Mouse (Mus musculus) heart, embryonic 10.5 days (tissue): ENCODE results near the gene Nlgn2. TPM values are rescaled to one million over a fixed set of nuclear protein-coding genes. Genes with fewer than 3 reads are reported as not detected.
A peak's percentile ranks its signal among the peaks of the same experiment; 100 is the strongest.

ENCODE experiments used
- DNase-seq: peaks from one replicate; pipeline ENCODE4 v3.0.0-alpha.2; 2017; ENCODE audit warnings: low spot score
- H3K27ac ChIP-seq: fragments of 300-500 bp; sonication (generic); 2 replicates; pipeline ENCODE4 v1.5.1; 2016; ENCODE audit warnings: mild to moderate bottlenecking
- H3K27me3 ChIP-seq: fragments of 300-500 bp; sonication (generic); 2 replicates; pipeline ENCODE4 v1.6.1; 2016; ENCODE audit warnings: mild to moderate bottlenecking; ENCODE audit not compliant: poor library complexity, insufficient read depth, severe bottlenecking
- H3K36me3 ChIP-seq: fragments of 300-500 bp; sonication (generic); 2 replicates; pipeline ENCODE4 v1.6.1; 2016; ENCODE audit warnings: mild to moderate bottlenecking, moderate library complexity
- H3K4me1 ChIP-seq: fragments of 300-500 bp; sonication (generic); 2 replicates; pipeline ENCODE4 v1.6.1; 2016; ENCODE audit warnings: mild to moderate bottlenecking
- H3K4me3 ChIP-seq: fragments of 300-500 bp; sonication (generic); 2 replicates; pipeline ENCODE4 v1.5.1; 2016; ENCODE audit warnings: mild to moderate bottlenecking, moderate library complexity
- H3K9me3 ChIP-seq: fragments of 300-500 bp; sonication (generic); 2 replicates; pipeline ENCODE4 v1.6.1; 2016; ENCODE audit warnings: mild to moderate bottlenecking, moderate library complexity
- WGBS: fragments of 180-500 bp; shearing (Covaris S2); methylation state at CpG from one replicate; pipeline ENCODE4 v1.1.7; 2016; 5-methylcytosine and 5-hydroxymethylcytosine counted together
- polyA plus RNA-seq: library from polyadenylated mRNA; unstranded; fragments of >200 nt; fragmentation: Nextera tagmentation; extraction: Ambion mirVana; gene quantifications from 2 replicates; pipeline ENCODE4 v1.2.1, GENCODE M21; 2016

The Nlgn2 gene
- polyA plus RNA-seq, 1 experiment from 2014 or later: 3.7 TPM

DNA sequence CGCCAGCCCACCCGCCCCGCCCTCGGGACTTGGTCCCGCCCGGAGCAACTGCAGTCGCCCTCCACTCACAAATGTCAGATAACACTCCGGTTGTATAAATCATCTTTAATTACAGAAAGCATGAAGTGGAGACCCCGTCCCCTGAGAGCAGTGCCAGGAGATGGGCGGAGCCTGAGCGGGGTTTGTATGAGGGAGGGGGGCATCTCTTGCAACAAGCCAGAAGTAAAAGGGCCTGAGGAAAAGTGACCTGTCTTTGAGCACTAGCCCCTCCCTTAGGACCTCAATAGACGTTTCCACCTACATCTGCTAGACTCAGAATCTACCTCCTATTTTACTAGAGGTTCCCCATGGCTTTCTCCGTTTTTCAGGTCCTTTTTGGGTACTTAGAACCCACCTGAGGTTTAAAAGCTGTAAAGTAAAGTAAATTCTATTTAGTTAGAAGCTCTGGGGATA lies 41.6 kb downstream of the Nlgn2 start:
- 2% methylated on average over 13 of the region's 13 CpGs for WGBS
- Histone ChIP-seq H3K4me3 (peak overlapping the region; percentile 65), H3K27ac (peak overlapping the region; percentile 83), H3K27me3 (peaks cover 65% of the 10 kb centered on the region), H3K4me1 (peaks cover 39% of the 10 kb centered on the region), H3K9me3 (no peaks in the 10 kb centered on the region), H3K36me3 (no peaks in the 10 kb centered on the region)
- no peak for DNase-seq

GRCm38 (mm10) chr11:69795168-69795982 lies 42.2 kb downstream of the Nlgn2 start, which contains the start of gene Chrnb1:
Gene Chrnb1 (minus strand): TSS chr11:69795943.
- 2% methylated on average over 52 of the region's 52 CpGs for WGBS
- no peaks in the 10 kb centered on the region for H3K36me3 ChIP-seq
- peaks cover 33% of the 10 kb centered on the region for H3K4me1 ChIP-seq
- peaks cover 63% of the 10 kb centered on the region for H3K27me3 ChIP-seq
- peak within 1 kb of the TSS; percentile 65 for H3K4me3 ChIP-seq
- peak within 1 kb of the TSS; percentile 83 for H3K27ac ChIP-seq
- peak; percentile 98 for DNase-seq
- no peaks in the 10 kb centered on the region for H3K9me3 ChIP-seq

DNA sequence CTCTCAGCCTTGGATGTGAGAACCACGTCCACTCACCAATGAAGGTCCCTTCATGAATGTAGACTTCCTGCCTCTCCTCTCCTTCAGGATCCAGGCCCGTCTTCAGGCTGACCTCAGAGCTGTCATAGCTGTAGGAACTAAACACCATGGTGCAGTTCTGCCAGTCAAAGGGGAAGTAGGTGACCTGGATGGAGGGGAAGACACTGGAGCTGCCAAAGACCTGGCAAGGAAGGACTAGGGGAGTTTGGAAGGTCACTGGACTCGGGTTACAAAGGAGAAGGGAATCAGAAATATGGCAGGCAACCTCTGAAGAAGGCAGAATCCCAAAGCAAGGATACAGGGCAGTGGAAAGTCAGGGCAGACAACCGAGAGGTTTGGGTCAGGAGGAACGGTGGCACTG lies 44.2 kb downstream of the Nlgn2 start:
- H3K9me3 ChIP-seq: no peaks in the 10 kb centered on the region
- H3K27ac ChIP-seq: no peak overlapping the region
- H3K36me3 ChIP-seq: no peaks in the 10 kb centered on the region
- H3K27me3 ChIP-seq: peaks cover 43% of the 10 kb centered on the region
- H3K4me1 ChIP-seq: peaks cover 26% of the 10 kb centered on the region
- DNase-seq: no peak
- no peak overlapping the region for H3K4me3 ChIP-seq
- 59% methylated on average over 5 of the region's 5 CpGs for WGBS

- no peak for DNase-seq
- H3K9me3 ChIP-seq: no peaks in the 10 kb centered on the region
- H3K36me3 ChIP-seq: no peaks in the 10 kb centered on the region
- peaks cover 23% of the 10 kb centered on the region for H3K4me1 ChIP-seq
- H3K4me3 ChIP-seq: no peak overlapping the region
- no peak overlapping the region for H3K27ac ChIP-seq
- WGBS: 71% methylated on average over 5 of the region's 5 CpGs
- H3K27me3 ChIP-seq: peaks cover 23% of the 10 kb centered on the region
Measured at GRCm38 (mm10) chr11:69791420-69791819, 46.2 kb downstream of the Nlgn2 start.

- 63% methylated on average over 5 of the region's 5 CpGs for WGBS
- H3K27ac ChIP-seq: no peak overlapping the region
- H3K27me3 ChIP-seq: peaks cover 20% of the 10 kb centered on the region
- no peaks in the 10 kb centered on the region for H3K9me3 ChIP-seq
- H3K4me1 ChIP-seq: peaks cover 20% of the 10 kb centered on the region; the same call in 1 of the 2 replicates
- no peaks in the 10 kb centered on the region for H3K36me3 ChIP-seq
- DNase-seq: no peak
- no peak overlapping the region for H3K4me3 ChIP-seq
Measured at GRCm38 (mm10) chr11:69789431-69789830, 48.2 kb downstream of the Nlgn2 start.

DNA sequence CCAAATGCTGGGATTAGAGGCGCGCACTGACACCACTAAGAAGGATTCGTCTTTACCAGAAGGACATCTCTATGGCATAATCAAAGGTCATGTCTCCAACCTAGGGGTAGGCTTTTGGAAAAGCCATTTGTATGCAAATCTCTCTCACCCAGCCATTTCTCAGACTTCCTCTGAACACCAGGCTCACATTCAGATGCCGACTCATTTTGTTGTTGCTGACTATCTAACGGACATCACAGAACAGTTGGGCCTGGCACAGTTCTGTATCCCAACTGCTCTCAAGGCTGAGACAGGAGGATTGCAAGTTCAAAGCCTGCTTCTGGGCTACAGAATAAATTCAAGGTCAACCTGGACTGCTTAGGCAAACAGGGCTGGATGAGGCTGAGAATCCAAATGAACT lies 50.3 kb downstream of the Nlgn2 start:
- Histone ChIP-seq H3K4me1 (peaks cover 18% of the 10 kb centered on the region; the same call in 1 of the 2 replicates), H3K4me3 (no peak overlapping the region), H3K27me3 (peaks cover under 1% of the 10 kb centered on the region; the same call in 1 of the 2 replicates), H3K27ac (no peak overlapping the region), H3K36me3 (no peaks in the 10 kb centered on the region), H3K9me3 (no peaks in the 10 kb centered on the region)
- WGBS: 84% methylated on average over 5 of the region's 5 CpGs
- DNase-seq: no peak

GRCm38 (mm10) chr11:69784793-69785272 lies 52.8 kb downstream of the Nlgn2 start:
- Histone ChIP-seq H3K4me3 (peak overlapping the region; percentile 40), H3K36me3 (no peaks in the 10 kb centered on the region), H3K9me3 (no peaks in the 10 kb centered on the region), H3K27ac (peak overlapping the region; percentile 50; the same call in 1 of the 2 replicates), H3K4me1 (peaks cover 12% of the 10 kb centered on the region; the same call in 1 of the 2 replicates), H3K27me3 (peaks cover 6% of the 10 kb centered on the region; the same call in 1 of the 2 replicates)
- 29% methylated on average over 15 of the region's 15 CpGs for WGBS
- DNase-seq: no peak

DNA sequence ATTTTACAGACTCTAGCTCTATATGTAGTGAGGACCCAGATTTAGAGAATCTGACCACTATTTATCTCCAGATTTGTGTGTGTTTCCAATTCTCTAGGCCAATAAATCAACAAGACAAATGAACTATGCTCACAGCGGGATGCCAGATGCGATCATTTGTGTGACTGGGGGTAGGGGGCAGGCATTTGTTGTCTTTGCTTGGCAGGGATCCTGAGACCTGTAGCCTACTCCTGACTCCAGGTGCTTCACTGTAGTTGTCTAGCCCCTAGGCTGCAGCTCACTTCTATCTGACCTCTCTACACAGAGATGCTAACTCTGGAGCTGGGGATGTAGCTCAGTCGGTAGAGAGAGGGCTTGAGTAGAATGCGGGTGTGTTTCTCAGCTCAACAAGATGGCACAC lies 55.8 kb downstream of the Nlgn2 start:
- DNase-seq: no peak
- Histone ChIP-seq H3K9me3 (no peaks in the 10 kb centered on the region), H3K4me1 (peaks cover 28% of the 10 kb centered on the region), H3K27ac (no peak overlapping the region), H3K4me3 (no peak overlapping the region), H3K27me3 (peaks cover 36% of the 10 kb centered on the region), H3K36me3 (peaks cover 12% of the 10 kb centered on the region; the same call in 1 of the 2 replicates)
- WGBS: 32% methylated on average over 4 of the region's 4 CpGs

DNA sequence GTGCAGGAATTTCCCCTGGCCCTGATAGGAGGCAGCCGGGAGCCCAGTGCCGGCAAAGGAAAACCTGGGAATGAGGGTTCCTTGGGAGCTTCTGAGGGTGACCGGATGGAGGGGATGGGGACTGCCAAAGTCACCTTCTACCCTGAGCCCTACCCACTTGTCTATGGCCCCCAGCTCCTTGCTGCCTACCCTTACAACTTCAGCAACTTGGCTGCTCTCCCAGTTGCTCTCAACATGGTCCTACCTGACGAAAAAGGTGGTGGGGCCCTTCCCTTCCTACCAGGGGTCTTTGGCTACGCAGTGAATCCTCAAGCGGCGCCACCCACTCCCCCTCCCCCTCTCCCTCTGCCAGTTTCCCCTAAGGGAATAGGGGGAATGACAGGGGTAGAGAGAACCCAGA lies 58.6 kb downstream of the Nlgn2 start:
- Histone ChIP-seq H3K9me3 (no peaks in the 10 kb centered on the region), H3K27ac (no peak overlapping the region), H3K27me3 (peaks cover 50% of the 10 kb centered on the region), H3K36me3 (peaks cover 25% of the 10 kb centered on the region; the same call in 1 of the 2 replicates), H3K4me1 (peaks cover 31% of the 10 kb centered on the region), H3K4me3 (no peak overlapping the region)
- DNase-seq: no peak
- WGBS: 45% methylated on average over 7 of the region's 7 CpGs

GRCm38 (mm10) chr11:69778258-69778982 lies 59.2 kb downstream of the Nlgn2 start:
- peaks cover 25% of the 10 kb centered on the region; the same call in 1 of the 2 replicates for H3K36me3 ChIP-seq
- no peak for DNase-seq
- 65% methylated on average over 23 of the region's 23 CpGs for WGBS
- H3K9me3 ChIP-seq: no peaks in the 10 kb centered on the region
- H3K27me3 ChIP-seq: peaks cover 50% of the 10 kb centered on the region
- peaks cover 31% of the 10 kb centered on the region for H3K4me1 ChIP-seq
- H3K27ac ChIP-seq: no peak overlapping the region
- H3K4me3 ChIP-seq: no peak overlapping the region; the same call in 1 of the 2 replicates

DNA sequence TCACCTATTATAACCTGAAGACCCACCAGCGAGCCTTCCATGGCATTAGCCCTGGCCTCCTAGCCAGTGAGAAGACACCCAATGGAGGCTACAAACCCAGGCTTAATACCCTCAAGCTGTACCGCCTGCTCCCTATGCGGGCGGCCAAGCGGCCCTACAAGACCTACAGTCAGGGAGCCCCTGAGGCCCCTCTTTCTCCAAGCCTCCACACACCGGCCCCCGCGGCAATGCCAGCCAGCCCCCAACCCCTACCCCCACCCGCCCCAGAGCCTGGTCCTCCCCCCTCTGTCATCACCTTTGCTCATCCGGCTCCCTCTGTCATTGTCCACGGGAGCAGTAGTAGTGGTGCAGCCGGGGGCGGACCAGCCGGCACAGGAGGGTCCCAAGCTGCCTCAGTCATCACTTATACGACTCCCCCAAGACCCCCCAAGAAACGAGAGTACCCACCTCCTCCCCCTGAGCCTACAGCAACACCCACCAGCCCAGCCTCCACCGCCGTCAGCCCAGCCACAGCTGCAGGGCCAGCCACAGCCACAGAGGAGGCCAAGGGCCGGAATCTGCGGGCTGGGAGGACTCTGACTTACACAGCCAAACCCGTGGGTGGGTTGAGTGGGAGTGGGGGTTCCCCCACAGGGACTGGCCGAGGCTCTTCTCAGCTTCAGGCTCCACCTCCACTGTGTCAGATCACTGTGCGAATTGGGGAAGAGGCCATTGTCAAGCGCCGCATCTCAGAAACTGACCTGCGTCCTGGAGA lies 59.9 kb downstream of the Nlgn2 start:
- DNase-seq: no peak
- Histone ChIP-seq H3K27ac (0 out of 2 replicates have a peak overlapping the region, but pooled peaks have one; percentile 12), H3K36me3 (peaks cover 29% of the 10 kb centered on the region; the same call in 1 of the 2 replicates), H3K9me3 (no peaks in the 10 kb centered on the region), H3K4me3 (0 out of 2 replicates have a peak overlapping the region, but pooled peaks have one; percentile 7), H3K4me1 (peaks cover 31% of the 10 kb centered on the region), H3K27me3 (peaks cover 50% of the 10 kb centered on the region)
- WGBS: 59% methylated on average over 26 of the region's 26 CpGs

DNA sequence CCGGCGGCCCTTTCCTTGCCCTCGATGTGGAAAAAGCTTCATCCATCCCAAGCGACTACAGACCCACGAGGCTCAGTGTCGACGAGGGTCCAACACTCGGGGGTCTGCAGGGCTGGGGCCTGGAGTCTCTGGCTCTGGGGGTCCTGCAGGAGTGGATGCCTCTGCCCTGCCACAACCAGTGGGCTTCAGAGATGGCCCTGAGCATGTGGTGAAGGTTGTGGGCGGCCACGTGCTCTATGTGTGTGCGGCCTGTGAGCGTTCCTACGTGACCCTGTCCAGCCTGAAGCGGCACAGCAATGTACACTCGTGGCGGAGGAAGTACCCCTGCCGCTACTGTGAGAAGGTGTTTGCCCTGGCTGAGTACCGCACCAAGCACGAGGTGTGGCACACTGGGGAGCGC lies 61.1 kb downstream of the Nlgn2 start:
- Histone ChIP-seq H3K4me1 (peaks cover 31% of the 10 kb centered on the region), H3K36me3 (peaks cover 33% of the 10 kb centered on the region; the same call in 1 of the 2 replicates), H3K9me3 (no peaks in the 10 kb centered on the region), H3K27ac (no peak overlapping the region), H3K4me3 (no peak overlapping the region), H3K27me3 (peaks cover 50% of the 10 kb centered on the region)
- 74% methylated on average over 20 of the region's 20 CpGs for WGBS
- DNase-seq: no peak
